11 mouse cellular contexts compared by ENCODE assay signal in genomic region chr16:51758361-51759227, GRCm38 (mm10).
DNase-seq lines count a peak whose midpoint lies in the region; ATAC-seq lines count a peak whose summit lies in the region.
"Had no signal": no experiment of that assay in that cellular context is flagged by ENCODE, and none has a peak within 500 bp of the region (broad histone marks: within the 10 kb centered on the region; RNA-seq: fewer than 3 reads in every experiment).

No protein-coding gene starts in this region.

- no peak overlapping the region for H3K27ac ChIP-seq in lung, embryonic 16.5 days (ENCODE audit: low read length)
- H3K27ac ChIP-seq in embryonic facial prominence, embryonic 12.5 days = no peak overlapping the region
- H3K27ac ChIP-seq in limb, embryonic 15.5 days = peak overlapping the region; percentile 44; the same call in 1 of the 2 replicates

- peaks cover 2% of the 10 kb centered on the region; the same call in 1 of the 2 replicates for H3K4me1 ChIP-seq in lung, embryonic 16.5 days (replicated peaks; ENCODE audit: control insufficient read depth, insufficient read depth, low read length)
- peaks cover 4% of the 10 kb centered on the region; the same call in 1 of the 2 replicates for H3K4me1 ChIP-seq in embryonic facial prominence, embryonic 12.5 days
- H3K4me1 ChIP-seq in limb, embryonic 15.5 days = peaks cover 5% of the 10 kb centered on the region; the same call in 1 of the 2 replicates

- H3K27me3 ChIP-seq in lung, embryonic 16.5 days (ENCODE audit: control insufficient read depth, insufficient read depth, low read depth, low read length) = no peaks in the 10 kb centered on the region
- H3K27me3 ChIP-seq in embryonic facial prominence, embryonic 12.5 days = no peaks in the 10 kb centered on the region
- H3K27me3 ChIP-seq in limb, embryonic 15.5 days = no peaks in the 10 kb centered on the region

- ATAC-seq in frontal cortex, adult (ENCODE audit: low TSS enrichment) = peak; percentile 65
- ATAC-seq in lung, embryonic 16.5 days (ENCODE audit: low read depth) = peak; percentile 60; the same call in 1 of the 2 replicates
- no peak for ATAC-seq in embryonic facial prominence, embryonic 12.5 days (ENCODE audit: insufficient number of reproducible peaks, insufficient read depth, low FRiP score, low TSS enrichment)
- ATAC-seq in limb, embryonic 15.5 days (ENCODE audit: insufficient number of reproducible peaks, low FRiP score, low TSS enrichment, low read depth) = no peak
- no peak for ATAC-seq in cerebellum, adult (ENCODE audit: insufficient number of reproducible peaks, low FRiP score, low TSS enrichment)

- no peaks in the 10 kb centered on the region for H3K9me3 ChIP-seq in lung, embryonic 16.5 days (ENCODE audit: control insufficient read depth, low read length)
- H3K9me3 ChIP-seq in embryonic facial prominence, embryonic 12.5 days = no peaks in the 10 kb centered on the region
- H3K9me3 ChIP-seq in limb, embryonic 15.5 days = no peaks in the 10 kb centered on the region

- H3K4me3 ChIP-seq in lung, embryonic 16.5 days (ENCODE audit: low read length) = no peak overlapping the region
- H3K4me3 ChIP-seq in embryonic facial prominence, embryonic 12.5 days = no peak overlapping the region
- no peak overlapping the region for H3K4me3 ChIP-seq in limb, embryonic 15.5 days

- WGBS in lung, embryonic 16.5 days = 30% methylated on average over 9 of the region's 9 CpGs
- 17% methylated on average over 9 of the region's 9 CpGs for WGBS in embryonic facial prominence, embryonic 12.5 days
- 40% methylated on average over 9 of the region's 9 CpGs for WGBS in limb, embryonic 15.5 days

- DNase-seq in frontal cortex, postnatal 10 days (ENCODE audit: low spot score in 2 of 2) = no peak
- DNase-seq in lung, postnatal 10 days = no peak
- no peak for DNase-seq in adrenal gland, adult 2 months
- DNase-seq: gastrocnemius, postnatal 36 days; heart, postnatal 36 days; lung, postnatal 14 days had no signal

- no peak overlapping the region for H3K9ac ChIP-seq in lung, embryonic 16.5 days (ENCODE audit: low read length)
- H3K9ac ChIP-seq in embryonic facial prominence, embryonic 12.5 days = no peak overlapping the region
- H3K9ac ChIP-seq in limb, embryonic 15.5 days = no peak overlapping the region

- H3K36me3 ChIP-seq in lung, embryonic 16.5 days (ENCODE audit: control insufficient read depth, insufficient read depth, low read length) = no peaks in the 10 kb centered on the region
- H3K36me3 ChIP-seq in embryonic facial prominence, embryonic 12.5 days = no peaks in the 10 kb centered on the region
- H3K36me3 ChIP-seq in limb, embryonic 15.5 days = no peaks in the 10 kb centered on the region

- 0 out of 2 replicates have a peak overlapping the region, but pooled peaks have one; percentile 16 for H3K4me2 ChIP-seq in lung, embryonic 16.5 days (ENCODE audit: low read depth, low read length)
- peak overlapping the region; percentile 15; the same call in 1 of the 2 replicates for H3K4me2 ChIP-seq in embryonic facial prominence, embryonic 12.5 days (replicated peaks)
- no peak overlapping the region for H3K4me2 ChIP-seq in limb, embryonic 15.5 days

Comparison
In these comparisons a context has a peak if more than half of its experiments do, and no peak if none do; other contexts are left out.
1. ATAC-seq: peak in frontal cortex, adult (single experiment) and lung, embryonic 16.5 days (single experiment); none in embryonic facial prominence, embryonic 12.5 days (single experiment), limb, embryonic 15.5 days (single experiment) and cerebellum, adult (single experiment).